Mouse (Mus musculus) CD8-positive naive resting alpha-beta T cell, adult 57 days (primary cell): Measurements from ENCODE around the gene Gpnmb. TPM values are rescaled to one million over a fixed set of nuclear protein-coding genes. Genes with fewer than 3 reads are reported as not detected.

Experiments used
- total RNA-seq: library from RNA; stranded (reverse); gene quantifications from one replicate; pipeline ENCODE4 v1.2.4, GENCODE M21; 2023

The Gpnmb gene
- total RNA-seq: 0.40 TPM

DNA sequence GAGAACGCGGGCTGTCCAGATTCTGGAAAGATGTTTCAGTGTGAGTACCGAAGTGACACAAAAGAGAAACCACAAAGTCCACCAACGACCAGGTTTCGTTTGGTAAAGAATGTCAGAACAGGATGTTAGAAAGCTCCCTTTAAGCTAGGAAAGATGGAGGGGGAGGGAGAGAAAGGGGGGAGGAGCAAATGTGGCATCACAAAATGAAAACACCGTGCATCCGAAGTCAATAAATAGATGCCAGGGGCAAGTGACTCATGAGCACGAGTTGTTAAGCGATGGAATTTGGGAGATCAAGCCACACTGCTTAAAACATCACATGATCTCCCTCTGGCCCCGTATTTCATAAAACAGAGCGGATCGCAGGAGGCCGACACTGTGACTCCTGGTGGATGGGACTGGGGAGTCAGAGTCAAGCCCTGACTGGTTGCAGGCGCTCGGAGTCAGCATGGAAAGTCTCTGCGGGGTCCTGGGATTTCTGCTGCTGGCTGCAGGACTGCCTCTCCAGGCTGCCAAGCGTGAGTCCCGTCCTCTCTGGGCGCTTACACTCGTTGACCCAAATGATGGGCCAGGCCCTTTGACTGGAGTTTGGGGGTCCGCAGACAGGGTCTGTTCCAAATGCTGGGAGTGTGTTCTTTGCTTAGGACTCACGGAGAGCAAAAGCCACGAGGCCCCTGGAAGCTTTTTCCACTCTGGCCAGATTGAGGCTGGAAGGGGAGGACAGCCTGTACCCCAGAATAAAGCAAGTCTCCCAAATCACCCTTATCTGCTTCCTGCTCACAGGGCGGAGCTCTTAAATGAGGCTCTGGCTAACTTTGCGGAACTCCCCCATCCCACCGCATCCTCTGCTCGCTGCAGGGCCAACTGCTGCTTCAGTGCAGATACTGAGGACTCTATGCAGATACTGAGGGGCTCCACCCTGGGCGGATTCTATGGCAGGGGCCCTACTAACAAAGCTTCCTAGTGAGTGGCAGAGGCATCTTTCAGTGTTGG, at the start of gene Gpnmb:
TSS of gene Gpnmb (plus strand) at position 272 of the 993 bp plus-strand sequence.

DNA sequence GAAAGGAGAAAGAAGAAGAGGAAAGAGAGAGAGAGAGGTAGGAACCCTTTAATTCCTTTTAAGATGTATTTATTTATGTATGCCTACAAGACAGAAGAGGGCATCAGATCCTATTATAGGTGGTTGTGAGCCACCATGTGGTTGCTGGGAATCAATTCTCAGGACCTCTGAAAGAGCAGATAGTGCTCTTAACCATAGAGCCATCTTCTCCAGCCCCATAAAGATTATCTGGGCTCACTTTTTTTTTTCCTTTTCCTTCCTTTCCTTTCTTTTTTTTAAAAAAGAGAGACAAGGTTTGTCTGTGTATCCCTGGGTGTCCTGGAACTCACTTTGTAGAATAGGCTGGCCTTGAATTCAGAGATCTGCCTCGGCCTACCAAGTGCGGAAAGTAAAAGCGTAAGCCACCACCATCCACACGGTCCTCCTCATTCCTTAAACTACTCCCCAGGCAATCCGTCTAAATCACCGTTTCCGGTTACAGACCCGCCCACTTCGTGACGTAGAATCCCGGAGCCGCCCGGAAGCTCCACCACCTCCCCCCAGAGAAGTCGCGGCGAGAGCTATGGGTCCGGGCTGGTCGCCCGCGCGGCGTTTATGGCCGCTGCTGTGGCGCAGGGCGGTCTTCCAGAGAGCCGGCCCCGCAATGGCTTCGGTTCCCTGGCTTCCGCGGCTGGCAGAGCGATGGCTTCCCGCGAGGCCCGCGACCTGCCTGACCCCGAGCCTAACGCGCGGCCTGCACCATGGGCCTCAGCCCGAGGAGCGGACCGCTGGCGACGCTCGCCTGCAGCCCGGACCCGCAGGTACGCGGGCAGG, 37.2 kb downstream of the Gpnmb start, which contains the start of gene Malsu1:
TSS of gene Malsu1 (plus strand) at position 492 of the 813 bp plus-strand sequence.

Other genes with a start within 250 kb of the Gpnmb start
- gene Tmem176a, start 195.6 kb upstream of the Gpnmb start, total RNA-seq: 2.6 TPM
- 9.1 TPM for gene Tmem176b, start 195.1 kb upstream of the Gpnmb start, total RNA-seq
- gene Aoc1, start 163.7 kb upstream of the Gpnmb start, total RNA-seq: not detected
- not detected for gene 1600015I10Rik, start 106.7 kb upstream of the Gpnmb start, total RNA-seq
- gene Doxl2, start 61.6 kb upstream of the Gpnmb start, total RNA-seq: not detected
- not detected for gene Svs1, start 49.7 kb upstream of the Gpnmb start, total RNA-seq
- gene Malsu1, start 37.2 kb downstream of the Gpnmb start, total RNA-seq: 43.6 TPM
- gene Igf2bp3, start 178.4 kb downstream of the Gpnmb start, total RNA-seq: not detected
- gene Tra2a, start 227.5 kb downstream of the Gpnmb start, total RNA-seq: 181 TPM